Mouse (Mus musculus): ENCODE results near the gene Pglyrp2. TPM values are rescaled to one million over a fixed set of nuclear protein-coding genes. Genes with fewer than 3 reads are reported as not detected.

The Pglyrp2 gene
- polyA plus RNA-seq, 1 experiment from 2014 or later: not detected

DNA sequence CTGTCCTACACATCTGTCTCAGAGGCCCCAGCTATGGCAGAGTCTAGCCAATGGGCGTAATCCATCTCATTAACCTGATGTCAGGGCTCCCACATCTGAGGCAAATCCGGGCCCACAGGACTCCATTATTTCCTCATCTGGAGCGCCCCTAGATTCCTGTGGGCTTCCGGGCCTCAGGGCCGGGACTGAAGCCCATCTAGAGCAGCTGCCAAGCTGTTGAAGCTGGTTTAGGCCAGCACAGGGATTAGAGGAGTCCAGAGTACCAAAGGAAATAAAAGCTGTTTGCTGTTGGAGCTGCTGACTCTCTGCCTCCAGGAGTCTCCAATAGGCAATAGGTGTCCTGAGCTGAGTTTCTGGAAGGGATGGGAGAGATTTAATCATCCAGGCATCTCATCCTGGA lies 11.2 kb upstream of the Pglyrp2 start:
- Histone ChIP-seq H3K27ac (replicated peaks) (no peak overlapping the region), H3K4me1 (replicated peaks) (no peaks in the 10 kb centered on the region)

GRCm38 (mm10) chr17:32434324-32434723 lies 10.4 kb upstream of the Pglyrp2 start:
- no peak for ATAC-seq (ENCODE audit: low FRiP score, low read depth)
- no peaks in the 10 kb centered on the region for H3K27me3 ChIP-seq
- no peak overlapping the region for H3K27ac ChIP-seq (replicated peaks)
- no peak overlapping the region for H3K4me3 ChIP-seq
- 74% methylated on average over 4 of the region's 4 CpGs for WGBS
- no peak overlapping the region for H3K4me2 ChIP-seq
- H3K4me1 ChIP-seq (replicated peaks): no peaks in the 10 kb centered on the region
- no peaks in the 10 kb centered on the region for H3K36me3 ChIP-seq
- H3K9ac ChIP-seq: no peak overlapping the region
- H3K9me3 ChIP-seq: no peaks in the 10 kb centered on the region

More for the DNA sequence above, 11.2 kb upstream of the Pglyrp2 start:
- no peaks in the 10 kb centered on the region for H3K36me3 ChIP-seq
- H3K4me2 ChIP-seq: no peak overlapping the region
- no peak overlapping the region for H3K4me3 ChIP-seq
- ATAC-seq (ENCODE audit: low FRiP score, low read depth): no peak
- no peaks in the 10 kb centered on the region for H3K9me3 ChIP-seq
- H3K9ac ChIP-seq: no peak overlapping the region
- no peaks in the 10 kb centered on the region for H3K27me3 ChIP-seq
- 71% methylated on average over 5 of the region's 5 CpGs for WGBS

DNA sequence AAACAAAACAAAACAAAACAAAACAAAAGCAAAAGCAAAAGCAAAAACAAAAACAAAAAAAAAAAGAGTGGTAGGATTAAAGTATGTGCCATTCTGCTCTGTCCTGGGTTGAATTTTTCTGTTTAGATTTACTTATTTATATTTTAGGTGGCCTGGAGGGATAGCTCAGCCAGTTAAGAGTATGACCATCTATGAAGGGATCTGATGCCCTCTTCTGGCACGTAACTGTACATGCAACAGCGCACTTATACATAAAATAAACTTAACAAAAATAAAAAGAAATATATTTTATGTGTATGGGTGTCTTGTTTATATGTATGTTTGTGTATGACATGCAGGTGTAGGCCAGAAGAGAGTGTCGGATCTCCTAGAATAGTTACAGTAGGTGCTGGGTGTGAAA lies 8.0 kb upstream of the Pglyrp2 start:
- Histone ChIP-seq H3K36me3 (no peaks in the 10 kb centered on the region), H3K4me1 (replicated peaks) (no peaks in the 10 kb centered on the region), H3K27me3 (no peaks in the 10 kb centered on the region), H3K9ac (no peak overlapping the region), H3K4me2 (no peak overlapping the region), H3K4me3 (no peak overlapping the region), H3K27ac (replicated peaks) (no peak overlapping the region), H3K9me3 (no peaks in the 10 kb centered on the region)
- 67% methylated on average over 3 of the region's 3 CpGs for WGBS
- no peak for ATAC-seq (ENCODE audit: low FRiP score, low read depth)

DNA sequence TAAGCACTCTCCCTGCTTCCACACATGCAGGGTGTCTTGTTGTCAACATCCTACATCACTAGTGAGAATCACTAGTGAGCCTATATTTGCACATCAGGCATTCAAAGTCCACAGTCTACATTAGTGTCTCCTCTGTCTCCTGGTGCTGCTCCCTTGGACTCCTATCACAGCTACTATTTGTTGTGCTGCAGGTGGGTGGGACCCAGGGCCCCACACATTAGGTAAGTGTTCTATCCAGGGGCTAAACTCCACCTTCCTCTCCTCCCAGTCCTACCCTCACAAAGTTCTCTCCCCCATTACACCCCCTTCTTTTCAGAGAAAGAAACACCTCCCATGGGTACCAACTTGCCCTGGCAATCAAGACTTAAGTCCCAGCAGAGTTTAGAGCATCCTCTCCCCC lies 2.6 kb upstream of the Pglyrp2 start:
- Histone ChIP-seq H3K4me2 (no peak overlapping the region), H3K27ac (replicated peaks) (no peak overlapping the region), H3K27me3 (no peaks in the 10 kb centered on the region), H3K4me1 (replicated peaks) (no peaks in the 10 kb centered on the region), H3K4me3 (no peak overlapping the region), H3K9ac (no peak overlapping the region), H3K9me3 (no peaks in the 10 kb centered on the region), H3K36me3 (no peaks in the 10 kb centered on the region)
- no peak for ATAC-seq (ENCODE audit: low FRiP score, low read depth)

- no peak overlapping the region for H3K9ac ChIP-seq
- no peak overlapping the region for H3K27ac ChIP-seq (replicated peaks)
- H3K4me2 ChIP-seq: no peak overlapping the region
- H3K36me3 ChIP-seq: no peaks in the 10 kb centered on the region
- ATAC-seq (ENCODE audit: low FRiP score, low read depth): no peak
- H3K4me1 ChIP-seq (replicated peaks): no peaks in the 10 kb centered on the region
- no peak overlapping the region for H3K4me3 ChIP-seq
- H3K27me3 ChIP-seq: 0 out of 2 replicates have a peak, but pooled peaks cover 8% of the 10 kb centered on the region
- WGBS: 89% methylated on average over 8 of the region's 8 CpGs
- no peaks in the 10 kb centered on the region for H3K9me3 ChIP-seq
These were observed 3.2 kb downstream of the Pglyrp2 start for GRCm38 (mm10) chr17:32420781-32421180.

DNA sequence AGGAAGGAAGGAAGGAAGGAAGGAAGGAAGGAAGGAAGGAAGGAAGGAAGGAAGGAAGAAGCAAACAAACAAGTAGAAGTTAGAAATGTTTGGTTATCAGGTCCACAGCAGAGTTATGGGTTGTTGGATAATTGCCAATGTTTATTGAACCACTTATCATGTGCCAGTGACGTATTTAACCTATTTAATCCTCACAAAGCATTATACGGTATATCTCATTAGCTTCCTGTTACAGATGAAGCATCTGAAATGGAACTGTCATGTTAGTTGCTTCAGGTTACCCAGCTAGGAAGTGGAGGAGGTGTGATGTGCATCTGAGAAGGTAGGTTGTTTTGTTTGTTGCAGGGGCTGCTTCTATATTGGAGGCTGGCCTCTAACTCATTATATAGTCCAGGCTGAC lies 4.0 kb downstream of the Pglyrp2 start:
- Histone ChIP-seq H3K27me3 (0 out of 2 replicates have a peak, but pooled peaks cover 13% of the 10 kb centered on the region), H3K9me3 (no peaks in the 10 kb centered on the region), H3K36me3 (no peaks in the 10 kb centered on the region), H3K27ac (replicated peaks) (no peak overlapping the region), H3K4me2 (no peak overlapping the region), H3K4me3 (no peak overlapping the region), H3K9ac (no peak overlapping the region), H3K4me1 (replicated peaks) (no peaks in the 10 kb centered on the region)
- no peak for ATAC-seq (ENCODE audit: low FRiP score, low read depth)
- WGBS: 77% methylated on average over 2 of the region's 2 CpGs

DNA sequence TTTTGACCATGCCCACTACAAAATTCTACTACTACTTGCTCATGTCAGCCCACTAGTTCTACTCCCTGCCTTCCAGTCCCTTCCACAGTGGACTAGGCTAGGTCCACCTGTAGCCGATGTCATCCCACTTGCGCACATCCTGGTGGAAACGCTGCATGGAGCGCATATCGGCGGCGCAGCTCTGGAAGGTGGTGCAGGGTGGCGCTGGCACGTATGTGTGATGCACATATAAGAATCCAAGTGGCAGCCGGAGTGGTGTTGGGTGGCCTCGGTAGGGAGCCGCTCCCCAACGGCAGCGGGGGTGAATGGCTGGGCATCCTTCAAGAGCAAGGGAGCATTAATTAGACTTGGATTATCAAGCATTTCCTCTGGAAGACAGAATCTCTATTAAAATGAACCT lies 7.2 kb downstream of the Pglyrp2 start:
- Histone ChIP-seq H3K9me3 (no peaks in the 10 kb centered on the region), H3K36me3 (no peaks in the 10 kb centered on the region), H3K4me3 (no peak overlapping the region), H3K27me3 (0 out of 2 replicates have a peak, but pooled peaks cover 15% of the 10 kb centered on the region), H3K9ac (no peak overlapping the region), H3K4me1 (replicated peaks) (no peaks in the 10 kb centered on the region), H3K27ac (replicated peaks) (no peak overlapping the region), H3K4me2 (no peak overlapping the region)
- 94% methylated on average over 14 of the region's 14 CpGs for WGBS
- ATAC-seq (ENCODE audit: low FRiP score, low read depth): no peak

- H3K36me3 ChIP-seq: no peaks in the 10 kb centered on the region
- H3K9me3 ChIP-seq: no peaks in the 10 kb centered on the region
- ATAC-seq (ENCODE audit: low FRiP score, low read depth): no peak
- no peak overlapping the region for H3K9ac ChIP-seq
- 51% methylated on average over 24 of the region's 24 CpGs for WGBS
- H3K27ac ChIP-seq (replicated peaks): no peak overlapping the region
- H3K4me3 ChIP-seq: no peak overlapping the region
- 0 out of 2 replicates have a peak, but pooled peaks cover 15% of the 10 kb centered on the region for H3K27me3 ChIP-seq
- no peaks in the 10 kb centered on the region for H3K4me1 ChIP-seq (replicated peaks)
- no peak overlapping the region for H3K4me2 ChIP-seq
These were observed 8.4 kb downstream of the Pglyrp2 start for GRCm38 (mm10) chr17:32415417-32416020.

GRCm38 (mm10) chr17:32411898-32412297 lies 12.1 kb downstream of the Pglyrp2 start:
- Histone ChIP-seq H3K4me2 (no peak overlapping the region), H3K4me1 (replicated peaks) (no peaks in the 10 kb centered on the region), H3K9ac (no peak overlapping the region), H3K27me3 (0 out of 2 replicates have a peak, but pooled peaks cover 15% of the 10 kb centered on the region), H3K4me3 (no peak overlapping the region), H3K9me3 (no peaks in the 10 kb centered on the region), H3K36me3 (no peaks in the 10 kb centered on the region), H3K27ac (replicated peaks) (no peak overlapping the region)
- WGBS: 93% methylated on average over 6 of the region's 6 CpGs
- ATAC-seq (ENCODE audit: low FRiP score, low read depth): no peak

DNA sequence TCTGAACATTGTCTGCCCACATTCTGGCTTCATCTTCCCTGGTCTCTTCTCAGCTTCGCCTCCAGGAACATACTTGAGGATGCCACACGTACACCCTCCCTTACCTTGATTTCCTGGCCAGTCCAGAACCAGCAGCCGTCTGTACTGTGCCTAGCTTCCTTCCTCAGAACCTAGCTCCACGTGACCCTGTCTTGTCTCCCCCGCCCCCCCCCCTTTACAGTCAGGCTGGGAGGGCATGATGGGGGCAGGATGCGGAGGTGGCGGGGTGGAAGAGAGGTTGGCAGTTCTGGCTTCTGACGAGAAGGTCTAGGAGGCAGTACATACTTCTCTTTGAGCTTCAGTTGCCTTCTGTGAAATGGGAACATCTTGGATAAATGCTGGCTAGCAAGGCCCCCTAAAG lies 20.6 kb downstream of the Pglyrp2 start, which contains the start of gene Rasal3:
Gene Rasal3 (minus strand): TSS at position 167 of the 400 bp plus-strand sequence.
- no peaks in the 10 kb centered on the region for H3K36me3 ChIP-seq
- 77% methylated on average over 8 of the region's 8 CpGs for whole genome bisulfite sequencing
- H3K9me3 ChIP-seq: no peaks in the 10 kb centered on the region
- H3K4me1 ChIP-seq (replicated peaks): no peaks in the 10 kb centered on the region
- no peak for ATAC-seq (ENCODE audit: low FRiP score, low read depth)
- H3K27me3 ChIP-seq: peaks cover 13% of the 10 kb centered on the region; the same call in 1 of the 2 replicates
- H3K4me3 ChIP-seq: no peak within 1 kb of the TSS
- no peak within 1 kb of the TSS for H3K9ac ChIP-seq
- no peak within 1 kb of the TSS for H3K27ac ChIP-seq (replicated peaks)
- no peak within 1 kb of the TSS for H3K4me2 ChIP-seq

DNA sequence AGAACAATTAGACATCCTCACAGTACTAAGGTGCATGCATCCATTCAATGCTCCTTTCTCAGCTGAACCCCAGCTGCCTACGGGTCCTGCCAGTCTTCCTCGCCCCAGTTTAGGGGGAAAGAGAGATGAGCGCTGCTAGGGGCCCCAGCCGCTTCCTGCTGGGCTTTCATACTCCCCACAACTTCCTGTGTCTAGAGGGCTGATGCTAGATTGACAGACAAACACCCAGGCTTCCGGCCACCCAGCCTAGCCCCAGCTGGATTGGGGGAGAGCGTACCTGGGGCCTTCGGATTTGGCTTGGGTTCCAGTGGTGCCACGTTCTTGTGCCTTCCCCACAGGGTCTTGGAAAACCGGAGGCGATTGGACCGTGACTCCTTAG lies 21.2 kb downstream of the Pglyrp2 start:
- ATAC-seq (ENCODE audit: low FRiP score, low read depth): no peak
- 77% methylated on average over 11 of the region's 11 CpGs for WGBS
- Histone ChIP-seq H3K4me3 (no peak overlapping the region), H3K27ac (replicated peaks) (no peak overlapping the region), H3K27me3 (peaks cover 20% of the 10 kb centered on the region), H3K4me1 (replicated peaks) (no peaks in the 10 kb centered on the region), H3K36me3 (no peaks in the 10 kb centered on the region), H3K9ac (no peak overlapping the region), H3K4me2 (no peak overlapping the region), H3K9me3 (no peaks in the 10 kb centered on the region)

GRCm38 (mm10) chr17:32402011-32402778 lies 21.8 kb downstream of the Pglyrp2 start:
- Histone ChIP-seq H3K4me3 (no peak overlapping the region), H3K4me2 (no peak overlapping the region), H3K9me3 (no peaks in the 10 kb centered on the region), H3K27ac (replicated peaks) (no peak overlapping the region), H3K4me1 (replicated peaks) (no peaks in the 10 kb centered on the region), H3K27me3 (peaks cover 25% of the 10 kb centered on the region), H3K36me3 (no peaks in the 10 kb centered on the region), H3K9ac (no peak overlapping the region)
- no peak for ATAC-seq (ENCODE audit: low FRiP score, low read depth)
- 82% methylated on average over 9 of the region's 9 CpGs for WGBS

Data from hindbrain, embryonic 15.5 days (tissue).